Mouse (Mus musculus): ENCODE data around the gene Maz. TPM values are rescaled to one million over a fixed set of nuclear protein-coding genes. Genes with fewer than 3 reads are reported as not detected.

The Maz gene
- total RNA-seq, 2 experiments from 2014 or later: 272 to 282 TPM

- DNase-seq (ENCODE audit: extremely low spot score in 1 of 2, low spot score in 1 of 2): no peak
Observed at GRCm38 (mm10) chr7:127021563-127022527, 5.0 kb downstream of the Maz start.

GRCm38 (mm10) chr7:127020901-127021562 is 5.8 kb downstream of the Maz start, which contains the start of the genes Gm42742 and Prrt2:
TSS of gene Gm42742 (minus strand) at chr7:127021097.
TSS of gene Prrt2 (minus strand) at chr7:127021211.
- DNase-seq (ENCODE audit: extremely low spot score in 1 of 2, low spot score in 1 of 2): peak in 1 of 2 experiments; percentile 62

GRCm38 (mm10) chr7:127020491-127020890 is 6.3 kb downstream of the Maz start:
- no peak for DNase-seq (ENCODE audit: extremely low spot score in 1 of 2, low spot score in 1 of 2)

GRCm38 (mm10) chr7:127020031-127020430 is 6.8 kb downstream of the Maz start:
- DNase-seq (ENCODE audit: extremely low spot score in 1 of 2, low spot score in 1 of 2): no peak

- no peak for DNase-seq (ENCODE audit: extremely low spot score in 1 of 2, low spot score in 1 of 2)
Observed at GRCm38 (mm10) chr7:127019306-127019960, 7.4 kb downstream of the Maz start.

- DNase-seq (ENCODE audit: extremely low spot score in 1 of 2, low spot score in 1 of 2): no peak
Observed at GRCm38 (mm10) chr7:127018416-127019305, 8.2 kb downstream of the Maz start.

- no peak for DNase-seq (ENCODE audit: extremely low spot score in 1 of 2, low spot score in 1 of 2)
Observed at GRCm38 (mm10) chr7:127017950-127018345, 8.9 kb downstream of the Maz start.

GRCm38 (mm10) chr7:127016971-127017949 is 9.6 kb downstream of the Maz start, which contains the start of gene Pagr1a:
TSS of gene Pagr1a (minus strand) at chr7:127017352.
- peak; percentile 95 to 96 for DNase-seq (ENCODE audit: extremely low spot score in 1 of 2, low spot score in 1 of 2)

- peak in 1 of 2 experiments; percentile 54 for DNase-seq (ENCODE audit: extremely low spot score in 1 of 2, low spot score in 1 of 2)
Observed at GRCm38 (mm10) chr7:127016486-127016938, 10.3 kb downstream of the Maz start.

- no peak for DNase-seq (ENCODE audit: extremely low spot score in 1 of 2, low spot score in 1 of 2)
Observed at GRCm38 (mm10) chr7:127016481-127016485, 10.6 kb downstream of the Maz start, which contains the start of gene Pagr1b. TSS of gene Pagr1b (minus strand) at chr7:127016484.

GRCm38 (mm10) chr7:127016081-127016480 is 10.8 kb downstream of the Maz start:
- no peak for DNase-seq (ENCODE audit: extremely low spot score in 1 of 2, low spot score in 1 of 2)

- DNase-seq (ENCODE audit: extremely low spot score in 1 of 2, low spot score in 1 of 2): no peak
Observed at GRCm38 (mm10) chr7:127014993-127015392, 11.8 kb downstream of the Maz start.

- no peak for DNase-seq (ENCODE audit: extremely low spot score in 1 of 2, low spot score in 1 of 2)
Observed at GRCm38 (mm10) chr7:127014320-127014719, 12.5 kb downstream of the Maz start, which contains the start of gene Mvp. TSS of gene Mvp (minus strand) at chr7:127014621.

GRCm38 (mm10) chr7:127013385-127013784 is 13.5 kb downstream of the Maz start:
- no peak for DNase-seq (ENCODE audit: extremely low spot score in 1 of 2, low spot score in 1 of 2)

- DNase-seq (ENCODE audit: extremely low spot score in 1 of 2, low spot score in 1 of 2): no peak
Observed at GRCm38 (mm10) chr7:127012845-127013244, 14.0 kb downstream of the Maz start.

- DNase-seq (ENCODE audit: extremely low spot score in 1 of 2, low spot score in 1 of 2): no peak
Observed at GRCm38 (mm10) chr7:127012374-127012773, 14.5 kb downstream of the Maz start.

GRCm38 (mm10) chr7:127011717-127012116 is 15.1 kb downstream of the Maz start:
- DNase-seq (ENCODE audit: extremely low spot score in 1 of 2, low spot score in 1 of 2): no peak

GRCm38 (mm10) chr7:127011051-127011450 is 15.8 kb downstream of the Maz start:
- no peak for DNase-seq (ENCODE audit: extremely low spot score in 1 of 2, low spot score in 1 of 2)
